Mouse (Mus musculus): ENCODE results near the gene Polr3g.
"Not testable (repeated sequence)": the region's sequence is repeated elsewhere in the genome, so short reads cannot be mapped to it uniquely, and the experiment has no call there.

Polr3g gene

DNA sequence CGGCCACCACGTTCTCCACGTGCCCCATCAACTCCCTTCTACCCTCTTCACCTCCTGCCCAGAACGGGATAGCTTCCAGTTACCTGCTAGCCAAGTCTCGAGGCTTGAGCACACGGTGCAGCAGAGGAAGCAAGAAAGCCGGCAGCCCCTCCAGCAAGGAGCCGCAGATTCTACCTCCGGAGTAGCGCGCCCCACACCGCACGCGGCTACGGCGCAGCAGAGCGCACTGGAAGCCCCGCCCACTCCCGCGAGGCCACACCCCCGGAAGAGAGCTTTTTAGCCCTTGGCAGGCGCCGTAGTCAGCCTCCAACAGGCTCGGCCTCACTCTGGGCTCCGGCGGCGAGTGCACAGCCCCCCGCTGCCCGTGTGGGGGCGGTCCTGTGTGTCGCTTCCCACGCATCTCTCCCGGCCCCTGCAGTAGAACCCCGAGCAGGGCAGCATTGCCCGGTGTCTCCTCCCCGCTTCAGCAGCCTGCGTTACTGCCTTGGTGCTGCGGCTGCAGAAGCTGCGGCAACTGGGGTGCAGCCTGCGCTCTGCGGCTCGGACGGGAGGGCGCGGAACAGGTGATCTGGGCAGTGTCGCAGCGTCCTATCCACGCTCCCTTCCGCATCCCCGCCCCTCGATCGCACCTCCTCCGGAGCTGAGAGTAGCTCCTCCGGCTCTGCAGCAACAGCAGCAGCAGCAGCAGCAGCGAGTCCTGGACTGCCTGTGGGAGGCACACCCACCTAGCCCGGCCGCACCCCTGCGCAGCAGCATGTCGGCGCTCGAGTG is at the start of gene Polr3g, which contains the start of gene Mblac2:
Polr3g (minus strand) TSS at position 239 of the 771 bp plus-strand sequence.
Mblac2 (plus strand) TSS at position 567 of the 771 bp plus-strand sequence.
- peak; percentile 88 for DNase-seq (ENCODE audit: low read depth, low spot score)

DNA sequence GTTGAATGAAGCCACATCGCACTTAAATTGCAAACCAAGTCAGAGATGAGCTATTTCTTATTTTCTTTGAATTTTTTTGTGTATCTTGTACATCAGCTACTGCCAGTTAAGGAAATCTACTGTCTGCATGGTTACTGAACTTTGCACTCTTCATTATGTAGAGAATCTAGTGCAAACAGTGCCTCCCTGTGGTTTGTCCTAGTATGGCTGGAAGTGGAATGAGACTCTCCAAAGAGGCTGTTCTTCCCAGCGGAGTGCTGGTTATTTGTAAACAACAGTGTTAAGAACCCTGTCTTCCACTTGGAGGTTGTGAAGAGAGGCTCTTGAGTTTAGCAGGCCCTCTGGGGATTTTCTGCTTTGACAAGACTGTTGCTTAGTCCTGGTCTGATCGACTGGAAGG is 49.6 kb upstream of the Polr3g start:
- DNase-seq (ENCODE audit: low read depth, low spot score), result no peak

DNA sequence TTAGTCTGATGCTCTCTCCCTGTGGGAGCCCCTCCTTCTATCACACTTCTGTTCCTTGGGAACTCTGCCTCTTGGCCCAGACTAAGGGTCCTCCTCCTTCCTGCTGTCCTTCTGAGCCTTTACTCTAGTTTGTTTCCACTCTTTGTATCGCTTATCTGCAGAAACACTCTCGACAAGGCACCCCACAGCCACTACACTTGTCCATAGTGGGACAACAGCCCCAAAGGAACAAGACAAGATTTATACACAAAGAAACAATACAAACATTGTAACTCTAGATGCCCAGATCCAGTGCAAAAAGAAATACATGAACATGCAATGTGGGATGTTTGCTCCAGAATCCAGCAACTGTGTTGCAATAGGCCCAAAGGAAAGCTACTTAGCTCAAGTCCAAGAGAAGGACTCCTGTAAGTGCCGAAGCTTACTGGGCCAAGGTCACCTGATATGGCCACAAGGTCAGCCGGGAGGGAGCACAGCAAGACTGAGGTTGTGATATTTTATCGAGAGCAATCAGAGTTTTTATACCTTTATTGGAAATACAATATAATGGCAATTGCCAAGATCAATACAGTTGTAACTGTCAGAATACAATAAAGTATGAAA is 46.3 kb upstream of the Polr3g start:
- DNase-seq (ENCODE audit: low read depth, low spot score), result no peak

DNA sequence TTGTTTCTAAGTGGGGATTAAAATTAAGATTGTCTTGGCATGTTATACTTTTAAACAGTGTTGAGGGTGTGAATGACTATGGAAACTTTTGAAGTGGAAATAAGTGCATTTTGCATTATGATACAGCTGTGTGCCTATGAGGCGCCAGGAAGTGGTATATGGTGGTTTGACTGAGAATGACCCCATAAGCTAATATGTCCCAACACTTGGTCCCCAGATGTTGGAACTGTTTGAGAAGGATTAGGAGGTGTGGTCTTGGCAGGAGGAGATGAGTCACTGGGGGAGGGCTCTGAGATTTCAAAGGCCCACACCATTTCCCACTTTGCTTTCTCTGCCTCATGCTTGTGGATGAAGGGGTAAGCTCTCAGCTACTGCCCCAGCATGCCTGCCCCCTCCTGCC is 44.5 kb upstream of the Polr3g start:
- no peak for DNase-seq (ENCODE audit: low read depth, low spot score)

DNA sequence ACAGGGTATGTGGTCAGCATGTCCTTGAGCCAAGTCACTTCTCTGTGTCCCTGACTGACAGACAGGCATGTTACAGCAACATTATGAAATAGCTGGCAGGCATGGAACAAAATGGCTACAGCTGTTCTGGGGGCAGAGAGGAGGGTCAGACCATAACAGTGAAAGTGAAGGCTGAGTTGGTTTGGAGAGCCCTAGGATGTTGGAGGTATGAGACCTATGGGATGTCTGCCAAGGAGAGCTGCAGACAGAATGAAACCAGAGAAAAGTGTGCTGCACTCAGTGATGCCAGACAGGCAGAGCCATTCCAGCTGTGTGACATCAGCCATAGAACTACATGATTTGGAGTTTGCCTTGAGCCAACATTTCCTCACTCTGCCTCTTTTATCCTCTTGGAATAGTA is 44.1 kb upstream of the Polr3g start:
- DNase-seq (ENCODE audit: low read depth, low spot score), result no peak

DNA sequence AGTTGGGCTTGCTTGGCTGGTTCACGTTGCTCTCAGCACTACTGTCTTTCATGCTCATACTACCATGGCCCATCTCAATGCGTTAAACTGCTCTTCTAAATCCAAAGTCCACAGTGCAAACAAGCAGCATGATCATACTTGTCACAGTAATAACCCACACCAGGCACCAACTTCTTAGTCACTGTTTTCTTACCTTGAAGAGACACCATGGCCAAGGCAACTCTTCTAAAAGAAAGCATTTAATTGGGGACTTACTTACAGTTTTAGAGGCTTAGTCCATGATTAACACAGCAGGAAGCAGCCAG is 33.2 kb upstream of the Polr3g start:
- no peak for DNase-seq (ENCODE audit: low read depth, low spot score)

DNA sequence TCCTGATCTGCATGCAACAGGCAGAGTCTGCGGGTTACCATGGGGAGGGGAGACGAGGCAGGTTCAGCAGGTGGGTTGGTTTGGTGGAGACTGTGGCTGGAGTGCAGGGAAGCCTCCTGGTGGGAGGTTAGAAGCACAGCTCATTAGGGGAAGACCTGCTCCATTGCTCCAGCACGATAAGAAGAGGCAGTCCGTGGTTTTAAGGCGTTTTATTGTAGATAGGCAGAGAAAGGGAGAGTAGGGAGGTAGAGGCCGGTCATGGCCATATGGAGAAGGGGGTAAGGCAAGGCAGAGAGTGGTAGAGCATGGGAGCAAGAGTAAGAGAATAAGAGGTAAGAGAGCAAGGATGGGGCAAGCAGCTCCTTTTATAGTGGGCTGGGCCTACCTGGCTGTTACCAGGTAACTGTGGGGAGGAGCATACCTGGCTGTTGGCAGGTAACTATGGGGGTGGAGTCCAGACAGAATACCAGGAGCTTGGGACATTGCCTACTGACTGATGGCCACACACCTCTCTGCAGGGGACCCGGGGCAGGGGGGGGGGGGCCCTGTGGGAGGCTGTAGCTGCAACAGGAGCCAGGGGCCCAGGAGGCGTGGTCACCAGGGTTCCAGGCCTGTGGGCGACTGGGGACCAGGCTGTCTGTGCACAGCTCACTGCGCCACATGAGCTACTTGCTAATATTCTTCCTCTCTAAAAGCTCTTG is 32.7 kb upstream of the Polr3g start:
- no peak for DNase-seq (ENCODE audit: low read depth, low spot score)

DNA sequence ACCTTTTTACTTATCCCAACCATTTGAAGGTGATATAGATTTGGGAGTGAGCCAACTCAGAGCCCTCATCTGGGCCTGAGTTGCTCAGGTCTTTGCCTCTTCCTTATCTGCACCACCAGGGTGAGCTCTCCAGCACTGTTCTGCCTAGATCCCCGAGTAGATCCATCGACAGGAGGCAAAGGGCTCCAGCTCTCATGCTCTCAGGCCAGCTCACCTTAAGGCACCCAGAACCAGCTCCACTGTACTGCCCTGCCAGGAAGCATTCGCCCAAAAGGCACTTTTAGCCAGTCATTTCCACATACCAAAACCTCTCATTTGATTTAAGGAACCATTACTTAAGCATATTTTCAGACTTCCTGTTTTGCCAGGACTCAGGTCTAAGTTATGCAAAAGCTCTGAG is 30.1 kb upstream of the Polr3g start:
- DNase-seq (ENCODE audit: low read depth, low spot score), result no peak

DNA sequence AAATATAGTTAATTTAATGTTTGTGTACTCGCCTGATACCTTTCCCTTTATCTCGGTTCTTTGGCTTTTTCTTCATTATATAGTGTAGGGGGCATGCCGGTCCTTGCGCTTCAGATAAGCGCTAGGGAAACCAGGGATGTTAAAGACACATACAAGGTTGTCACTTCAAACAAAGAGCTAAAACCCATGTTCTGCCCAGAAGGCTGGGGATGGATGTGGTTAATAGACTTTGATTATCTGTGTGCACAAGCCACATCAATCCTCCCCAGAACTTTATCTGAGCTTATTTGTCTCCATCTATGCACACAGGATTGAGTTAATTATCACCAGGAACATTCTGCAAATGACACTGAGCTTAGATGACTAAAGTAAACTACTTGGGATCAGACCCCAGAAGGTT is 25.8 kb upstream of the Polr3g start:
- no peak for DNase-seq (ENCODE audit: low read depth, low spot score)

DNA sequence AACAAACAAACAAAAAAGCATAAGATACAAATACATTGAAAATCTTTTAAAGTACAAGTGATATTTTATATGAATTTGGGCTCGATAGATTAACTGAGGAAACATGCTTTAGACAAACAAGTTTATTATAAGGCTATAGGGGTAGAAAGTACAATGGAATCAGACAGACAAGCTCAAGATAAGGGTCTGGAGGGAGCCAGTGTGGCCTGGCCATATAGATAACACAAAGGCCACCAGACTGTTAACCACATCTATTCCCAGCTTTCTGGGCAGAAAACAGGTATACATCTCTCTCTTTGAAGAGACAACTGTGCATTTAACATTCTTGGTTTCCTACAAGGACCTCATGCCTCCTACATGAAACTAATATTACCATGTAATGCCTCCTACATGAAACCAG is 19.5 kb upstream of the Polr3g start:
- DNase-seq (ENCODE audit: low read depth, low spot score), result no peak

DNA sequence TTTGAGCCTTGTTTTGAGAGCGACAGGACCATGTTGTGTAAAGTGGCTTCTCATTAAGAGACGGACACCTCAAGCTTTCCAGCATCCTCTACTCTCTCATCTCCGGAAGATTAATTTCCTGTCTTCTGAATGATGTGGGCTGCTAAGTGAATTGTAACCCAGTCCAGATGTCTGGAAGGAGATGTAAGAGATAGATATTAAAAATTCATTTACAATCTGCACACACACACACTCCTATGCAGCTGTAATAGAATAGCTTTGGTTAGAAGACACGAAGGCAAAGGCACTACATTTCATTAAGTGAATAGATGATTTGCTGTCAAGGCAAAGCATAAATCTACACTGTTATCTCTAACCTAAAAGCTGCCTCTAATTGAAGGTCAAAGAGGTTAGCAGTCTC is 18.3 kb upstream of the Polr3g start:
- DNase-seq (ENCODE audit: low read depth, low spot score), result no peak

DNA sequence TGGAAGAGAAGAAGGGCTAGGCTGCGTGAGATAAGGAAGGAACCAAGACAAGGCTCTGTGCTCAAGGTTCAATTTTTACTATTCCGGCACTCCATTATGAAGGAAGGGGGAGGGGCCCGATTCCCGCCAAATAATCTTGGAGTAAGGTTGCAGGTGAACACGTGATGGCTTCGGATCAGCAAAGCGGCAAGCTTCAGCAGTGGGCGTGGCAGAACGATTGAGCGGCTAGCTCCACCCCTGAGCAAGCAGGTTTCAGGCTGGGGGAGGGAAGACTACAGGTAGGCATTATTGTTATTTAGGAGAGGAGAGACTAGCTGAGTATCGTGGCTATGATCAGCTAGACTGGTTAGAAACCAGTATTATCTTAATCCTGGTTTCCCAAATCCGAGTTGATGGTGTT is 17.3 kb upstream of the Polr3g start:
- DNase-seq (ENCODE audit: low read depth, low spot score), result not testable (repeated sequence)

DNA sequence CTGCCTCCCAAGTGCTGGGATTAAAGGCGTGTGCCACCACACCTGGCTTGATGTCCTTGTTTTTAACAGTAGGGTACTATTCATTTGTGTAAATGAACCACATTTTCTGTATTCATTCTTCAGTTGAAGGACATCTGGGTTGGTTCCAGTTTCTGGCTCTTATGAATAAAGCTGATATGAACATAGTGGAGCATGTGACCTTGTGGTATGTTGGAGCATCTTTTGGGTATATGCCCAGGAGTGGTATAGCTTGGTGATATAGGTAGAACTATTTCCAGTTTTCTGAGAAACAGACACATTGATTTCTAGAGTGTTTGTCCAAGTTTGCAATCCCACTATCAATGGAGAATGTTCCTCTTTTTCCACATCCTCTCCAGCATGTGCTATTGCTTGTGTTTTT is 3.1 kb upstream of the Polr3g start:
- DNase-seq (ENCODE audit: low read depth, low spot score), result no peak

DNA sequence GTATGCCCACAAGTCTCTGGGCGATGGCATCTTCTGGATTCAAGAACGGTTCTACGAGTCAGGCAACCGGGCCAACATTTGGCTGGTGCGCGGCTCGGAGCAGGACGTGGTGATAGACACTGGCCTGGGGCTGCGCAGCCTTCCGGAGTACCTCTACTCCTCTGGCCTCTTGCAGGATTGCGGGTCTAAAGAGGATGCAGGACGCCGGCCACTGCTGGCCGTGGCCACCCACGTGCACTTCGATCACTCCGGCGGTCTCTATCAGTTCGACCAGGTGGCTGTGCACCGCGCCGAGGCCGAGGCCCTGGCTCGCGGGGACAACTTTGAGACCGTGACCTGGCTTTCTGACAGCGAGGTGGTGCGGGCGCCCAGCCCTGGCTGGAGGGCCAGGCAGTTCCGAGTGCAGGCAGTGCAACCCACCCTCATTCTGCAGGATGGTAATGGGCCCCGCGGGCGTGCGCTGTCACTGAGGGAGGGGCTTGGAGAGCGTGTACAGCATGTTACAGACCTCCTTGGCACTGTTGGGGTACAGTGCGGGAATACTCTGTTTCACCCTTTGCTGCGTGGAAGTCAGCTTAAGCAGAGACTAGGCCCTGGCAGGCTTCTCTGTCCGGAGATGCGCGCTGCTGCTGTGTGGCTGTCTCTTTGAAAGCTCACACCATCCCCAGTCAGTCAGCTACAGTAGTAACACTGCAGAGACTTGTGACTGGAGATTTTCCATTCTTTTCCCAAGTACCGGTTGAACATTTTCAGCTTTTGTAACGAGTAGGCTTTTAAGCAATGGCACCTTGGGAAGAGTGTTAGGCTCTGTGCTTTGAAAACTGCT is 946 bp upstream of the Polr3g start:
- peak; percentile 46 for DNase-seq (ENCODE audit: low read depth, low spot score)

DNA sequence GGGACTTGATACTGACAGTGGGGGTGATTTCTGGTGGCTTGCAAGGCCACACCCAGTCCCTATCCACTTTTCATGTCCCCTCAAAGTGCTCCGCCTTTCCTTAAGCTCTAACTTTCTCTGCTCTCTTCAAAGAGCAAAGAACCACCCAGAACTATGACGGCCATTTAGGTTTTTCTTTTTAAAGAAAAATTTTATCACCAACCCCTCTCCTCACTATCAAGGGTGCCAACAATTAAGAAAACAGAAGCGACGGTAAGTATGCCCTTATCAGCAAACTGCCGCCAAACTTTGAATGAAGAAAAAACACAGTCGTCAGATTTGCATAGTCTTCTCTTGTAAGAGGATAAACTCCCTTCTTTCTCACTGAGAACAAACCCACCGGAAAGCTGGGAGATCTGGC is 547 bp downstream of the Polr3g start:
- no peak for DNase-seq (ENCODE audit: low read depth, low spot score)

DNA sequence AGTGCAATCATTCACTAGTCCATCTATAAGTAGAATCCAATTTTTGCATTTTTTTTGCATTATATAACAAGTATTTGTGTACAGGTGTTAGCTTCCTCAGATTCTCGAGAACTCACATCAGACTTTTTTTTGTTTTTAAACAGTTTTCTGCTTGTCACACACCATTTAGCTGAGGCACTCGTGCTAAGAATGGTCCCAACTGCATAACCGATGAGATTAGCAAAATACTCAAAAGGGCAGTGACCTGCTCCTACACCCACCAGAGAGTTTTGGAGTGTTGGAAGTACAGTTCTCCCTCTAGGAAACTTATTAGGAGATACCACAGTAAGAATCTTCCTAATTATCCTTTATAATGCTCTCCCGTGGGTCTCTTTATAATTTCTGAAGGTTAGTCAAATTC is 1.0 kb downstream of the Polr3g start:
- no peak for DNase-seq (ENCODE audit: low read depth, low spot score)

DNA sequence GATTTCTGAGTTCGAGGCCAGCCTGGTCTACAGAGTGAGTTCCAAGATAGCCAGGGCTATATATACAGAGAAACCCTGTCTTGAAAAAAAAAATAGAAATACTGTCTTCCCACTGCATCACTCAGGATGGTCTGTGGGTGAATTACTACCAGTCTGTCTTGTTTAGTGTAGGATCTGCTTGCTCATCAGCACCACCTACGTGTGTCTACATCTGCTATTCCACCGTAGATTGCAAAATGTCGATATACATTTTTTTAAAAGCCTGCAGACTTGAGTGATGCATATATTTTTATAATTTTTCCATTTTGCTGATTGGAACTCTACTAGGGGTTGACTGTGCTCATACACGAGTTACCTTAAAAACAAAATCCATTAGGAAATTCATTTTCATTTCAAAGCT is 4.5 kb downstream of the Polr3g start:
- peak; percentile 61 for DNase-seq (ENCODE audit: low read depth, low spot score)

DNA sequence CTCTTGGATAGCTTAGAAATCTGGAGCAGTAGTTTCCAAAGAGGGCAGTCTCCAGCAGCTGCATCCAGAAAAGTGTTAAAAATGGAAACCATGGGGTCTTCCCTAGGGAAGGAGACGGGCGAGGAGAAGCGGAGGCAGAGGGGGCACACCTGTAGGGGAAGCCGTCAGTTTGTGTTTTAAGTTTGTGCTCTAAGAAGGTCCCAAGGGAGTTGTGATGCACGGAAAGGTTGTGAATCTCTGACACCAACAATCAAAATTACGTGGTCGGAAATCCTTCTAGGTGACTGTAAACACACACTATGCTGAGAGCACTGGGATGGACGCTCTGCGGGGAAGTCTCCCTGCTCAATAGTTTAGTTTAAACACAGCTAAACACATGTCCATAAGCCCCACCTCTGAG is 7.2 kb downstream of the Polr3g start:
- no peak for DNase-seq (ENCODE audit: low read depth, low spot score)

DNA sequence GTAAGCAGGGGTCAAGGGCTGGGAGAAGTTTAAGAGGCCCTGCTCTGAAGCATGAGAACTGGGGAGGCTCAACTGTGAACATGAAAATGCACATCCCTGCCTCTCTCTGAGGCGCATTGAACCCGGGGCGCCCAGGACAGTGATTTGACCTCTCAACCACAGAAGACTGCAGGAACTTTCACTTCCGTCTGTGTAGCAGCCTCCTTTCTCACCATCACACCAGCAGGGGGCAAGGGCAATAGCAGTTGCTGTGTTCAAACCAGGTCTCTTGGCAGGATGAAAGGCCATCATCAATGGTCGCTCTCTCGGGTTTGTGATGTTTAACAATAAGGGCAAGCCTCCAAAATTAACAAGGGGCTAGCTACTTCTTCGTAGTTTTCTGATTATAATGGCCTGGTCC is 7.7 kb downstream of the Polr3g start:
- no peak for DNase-seq (ENCODE audit: low read depth, low spot score)

DNA sequence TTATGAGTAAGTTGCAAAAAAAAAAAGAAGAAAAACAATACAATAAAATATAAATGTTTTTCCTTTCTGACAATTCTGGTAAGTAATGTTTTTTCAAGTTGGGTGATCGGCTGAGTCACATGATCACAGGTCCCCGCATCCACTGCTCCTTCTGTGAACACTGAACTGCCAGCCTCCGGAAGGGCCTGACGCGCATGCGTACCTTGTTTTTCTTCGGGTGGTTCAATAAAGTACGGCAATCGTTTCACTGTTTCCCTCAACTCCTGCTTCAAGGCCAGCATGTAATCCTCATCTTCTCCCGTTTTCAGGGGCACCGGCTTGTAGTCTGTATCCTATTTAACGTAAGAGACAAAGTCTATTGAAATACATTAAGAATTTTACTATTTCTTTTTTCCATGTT is 16.4 kb downstream of the Polr3g start:
- no peak for DNase-seq (ENCODE audit: low read depth, low spot score)

DNA sequence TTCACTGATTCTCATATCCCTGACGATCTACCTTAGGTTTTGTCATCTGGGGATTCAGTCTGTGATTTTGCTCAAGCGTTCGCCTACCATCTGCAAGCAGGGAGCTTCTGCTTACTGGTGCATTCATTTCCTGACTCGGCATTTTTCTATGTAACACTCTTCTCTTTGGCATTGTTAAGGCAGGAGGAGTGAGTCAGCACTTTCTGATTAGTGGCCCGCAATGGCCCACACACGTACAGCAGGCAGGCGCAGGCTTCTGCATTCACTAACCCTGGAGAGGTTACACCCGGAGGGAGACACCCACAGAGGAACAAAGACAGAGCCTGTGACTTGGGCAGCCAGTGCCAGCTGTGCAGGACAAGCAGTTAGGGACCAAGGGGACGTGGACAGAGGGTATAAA is 19.2 kb downstream of the Polr3g start:
- DNase-seq (ENCODE audit: low read depth, low spot score), result peak; percentile 35

DNA sequence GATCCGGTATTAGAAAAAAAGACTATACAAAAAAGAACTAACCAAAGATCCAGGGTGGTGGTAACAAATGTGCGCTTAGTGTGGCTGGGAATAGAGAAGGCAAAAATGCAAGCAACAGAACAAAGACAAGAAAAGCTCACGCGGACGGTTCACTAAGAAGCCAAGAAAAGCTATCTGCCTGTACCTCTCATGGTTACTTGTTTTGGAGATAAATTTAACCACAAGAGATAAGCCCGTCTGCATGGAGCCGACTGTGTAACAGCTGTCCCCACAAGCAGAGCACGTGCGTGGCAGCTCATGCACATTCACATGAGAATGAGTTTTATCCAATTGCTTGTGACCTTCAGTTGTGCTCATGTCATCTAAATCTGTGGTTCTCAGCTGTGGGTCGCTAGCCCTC is 20.3 kb downstream of the Polr3g start:
- no peak for DNase-seq (ENCODE audit: low read depth, low spot score)

Measured in telencephalon, adult 2 months (tissue).